Mouse (Mus musculus) testis, adult 2 months (tissue): ENCODE data around the gene Tph1.

Experiments
- CTCF ChIP-seq: fragments of 200-500 bp; IDR thresholded peaks from 2 replicates; pipeline ENCODE4 v1.5.1; 2012; ENCODE audit warnings: low read depth, mild to moderate bottlenecking, inconsistent platforms, low read length, moderate library complexity; ENCODE audit not compliant: control insufficient read depth, insufficient read depth, insufficient replicate concordance
- POLR2A ChIP-seq: fragments of 200-500 bp; IDR thresholded peaks from 2 replicates; pipeline ENCODE4 v1.6.1; 2012; ENCODE audit warnings: low read depth, mild to moderate bottlenecking, inconsistent platforms, low read length, moderate library complexity; ENCODE audit not compliant: control insufficient read depth

DNA sequence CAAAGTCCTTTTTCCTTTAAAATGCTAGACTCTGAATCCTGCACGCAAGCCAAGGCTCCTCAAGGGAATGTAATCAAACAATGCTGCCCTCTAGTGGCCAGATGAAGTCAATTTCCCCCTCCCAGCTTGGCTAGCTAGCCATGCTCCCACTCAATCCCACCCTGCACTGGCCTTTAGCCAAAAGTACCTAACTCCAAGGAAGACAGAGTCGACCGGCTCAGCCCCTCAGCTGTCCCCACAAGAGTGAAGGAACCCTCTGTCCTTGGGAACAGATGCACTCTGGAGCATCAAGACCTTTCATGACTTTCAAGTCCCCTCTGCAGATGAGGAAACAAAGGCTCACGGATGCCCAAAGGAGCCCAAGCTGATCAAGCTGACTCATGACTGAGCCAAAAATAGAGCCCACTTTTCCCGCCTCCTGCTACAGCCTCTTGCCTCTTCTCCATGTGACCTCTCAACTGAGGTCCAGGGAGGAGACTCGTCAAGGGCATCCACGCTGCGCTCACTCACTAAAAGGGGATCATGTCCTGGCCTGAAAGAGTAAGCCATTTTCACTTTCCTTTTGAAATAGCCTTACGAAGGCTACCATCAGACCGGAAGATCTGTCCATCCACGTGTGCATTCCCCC is 64.8 kb downstream of the Tph1 start:
- TF ChIP-seq CTCF (peak; percentile 73; the same call in 1 of the 2 replicates), POLR2A (no peak)
